Mouse (Mus musculus) heart, adult 11 months (tissue): ENCODE measurements around the gene Olfr221.
"Not testable (repeated sequence)": the region's sequence is repeated elsewhere in the genome, so short reads cannot be mapped to it uniquely, and the experiment has no call there.

Source experiments
- DNase-seq: peaks from one replicate; pipeline ENCODE4 v3.0.0; 2022

Gene Olfr221

GRCm38 (mm10) chr14:52042359-52042758, at the start of gene Olfr221:
Gene Olfr221 (minus strand): TSS chr14:52042459.
- not testable (repeated sequence) for DNase-seq

- DNase-seq, result no peak
These were observed 40.8 kb upstream of the Olfr221 start for GRCm38 (mm10) chr14:52083083-52083482.

- peak; percentile 82 for DNase-seq
These were observed 29.4 kb upstream of the Olfr221 start for GRCm38 (mm10) chr14:52071599-52072137.

GRCm38 (mm10) chr14:52066135-52066534, 23.9 kb upstream of the Olfr221 start:
- peak; percentile 63 for DNase-seq

GRCm38 (mm10) chr14:52061798-52062197, 19.5 kb upstream of the Olfr221 start:
- peak; percentile 37 for DNase-seq

- DNase-seq, result peak; percentile 35
These were observed 18.5 kb upstream of the Olfr221 start for GRCm38 (mm10) chr14:52060800-52061199.

GRCm38 (mm10) chr14:52059982-52060381, 17.7 kb upstream of the Olfr221 start:
- peak; percentile 51 for DNase-seq

GRCm38 (mm10) chr14:52052720-52053119, 10.5 kb upstream of the Olfr221 start:
- DNase-seq, result peak; percentile 33

GRCm38 (mm10) chr14:52045966-52046565, 3.8 kb upstream of the Olfr221 start:
- DNase-seq, result peak; percentile 35

GRCm38 (mm10) chr14:52044901-52045678, 2.8 kb upstream of the Olfr221 start:
- peak; percentile 80 for DNase-seq

GRCm38 (mm10) chr14:52043446-52043845, 1.2 kb upstream of the Olfr221 start:
- peak; percentile 91 for DNase-seq

GRCm38 (mm10) chr14:52039332-52039731, 2.9 kb downstream of the Olfr221 start:
- no peak for DNase-seq

GRCm38 (mm10) chr14:52035926-52036325, 6.3 kb downstream of the Olfr221 start:
- DNase-seq, result no peak

GRCm38 (mm10) chr14:52026342-52026741, 15.9 kb downstream of the Olfr221 start:
- DNase-seq, result no peak

GRCm38 (mm10) chr14:52024133-52024532, 18.1 kb downstream of the Olfr221 start:
- no peak for DNase-seq

- DNase-seq, result peak; percentile 99
These were observed 19.4 kb downstream of the Olfr221 start for GRCm38 (mm10) chr14:52022709-52023459.

- no peak for DNase-seq
These were observed 20.0 kb downstream of the Olfr221 start for GRCm38 (mm10) chr14:52022244-52022708.

- DNase-seq, result no peak
These were observed 20.6 kb downstream of the Olfr221 start for GRCm38 (mm10) chr14:52021568-52022212.

GRCm38 (mm10) chr14:52021138-52021529, 21.1 kb downstream of the Olfr221 start:
- DNase-seq, result no peak

GRCm38 (mm10) chr14:52020486-52021137, 21.6 kb downstream of the Olfr221 start, which contains the start of gene Zfp219:
Gene Zfp219 (minus strand): TSS chr14:52020733.
- peak; percentile 99 for DNase-seq

- peak; percentile 100 for DNase-seq
These were observed 22.5 kb downstream of the Olfr221 start for GRCm38 (mm10) chr14:52019590-52020340.
